In genomic region chr3:33893433-33893832, GRCm38 (mm10) we compare ENCODE assay signal across 16 mouse cellular contexts. TPM values are rescaled to one million over a fixed set of nuclear protein-coding genes. Genes with fewer than 3 reads are reported as not detected.
DNase-seq lines count a peak whose midpoint lies in the region.
"Had no signal": no experiment of that assay in that cellular context is flagged by ENCODE, and none has a peak within 500 bp of the region (broad histone marks: within the 10 kb centered on the region; RNA-seq: fewer than 3 reads in every experiment).

No protein-coding gene starts in this region.

- 85% methylated on average over 5 of the region's 5 CpGs for WGBS in heart, embryonic 10.5 days

- H3K27me3 ChIP-seq in heart, embryonic 10.5 days (ENCODE audit: insufficient read depth, poor library complexity, severe bottlenecking) = no peaks in the 10 kb centered on the region
- H3K27me3 ChIP-seq: CH12.LX had no signal

- intact Hi-C loops in heart, postnatal 36 days (cut with DNase I) = no loop called here
- intact Hi-C loops in heart, postnatal 14 days (cut with DNase I) = no loop called here

- H3K9me3 ChIP-seq in heart, embryonic 10.5 days = no peaks in the 10 kb centered on the region
- H3K9me3 ChIP-seq: G1E had no signal

- DNase-seq in heart, adult 11 months = peak; percentile 62
- DNase-seq in heart, postnatal 36 days = no peak
- DNase-seq in heart, embryonic 10.5 days (ENCODE audit: low spot score) = peak; percentile 51
- no peak for DNase-seq in heart, postnatal 14 days
- DNase-seq: adrenal gland, adult 2 months; adrenal gland, adult 8-10 months; adrenal gland, postnatal 10 days; adrenal gland, postnatal 14 days; adrenal gland, postnatal 25 days; adrenal gland, postnatal 36 days; B cell, adult 2 months; cerebellum, adult 11 months; cerebellum, adult 11-12 months; cerebellum, adult 18-20 months had no signal

- H3K36me3 ChIP-seq in heart, embryonic 10.5 days = no peaks in the 10 kb centered on the region
- H3K36me3 ChIP-seq: G1E had no signal

- no peaks in the 10 kb centered on the region for H3K4me1 ChIP-seq in heart, embryonic 10.5 days

- H3K4me3 ChIP-seq in heart, embryonic 10.5 days = no peak overlapping the region

- no peak overlapping the region for H3K27ac ChIP-seq in heart, embryonic 10.5 days

RNA-seq across cellular contexts. Expression of gene Ccdc39, which starts 49.3 kb away (rescaled TPM):
- total RNA-seq in heart, postnatal 36 days (2021) = under 1 TPM; 0.11 to 0.19 TPM
- 1.6 and 2.3 TPM in 2 replicates for polyA plus RNA-seq in heart, embryonic 10.5 days (2016; fragmentation: Nextera tagmentation; extraction: Ambion mirVana)
- under 1 TPM; 0.37 to 0.53 TPM for total RNA-seq in heart, postnatal 14 days (2021)

Comparison
In these comparisons a context has a peak if more than half of its experiments do, and no peak if none do; other contexts are left out.
1. DNase-seq: peak in heart, adult 11 months (single experiment) and heart, embryonic 10.5 days (single experiment); none in heart, postnatal 36 days (0 of 2) and heart, postnatal 14 days (0 of 2).